Mouse (Mus musculus) liver, embryonic 14.5 days (tissue): ENCODE results near the gene Bsnd.

Experiments used
- CTCF ChIP-seq: IDR thresholded peaks from 2 replicates; pipeline ENCODE4 v1.5.1; 2016; ENCODE audit warnings: antibody characterized with exemption, low read depth, control low read depth
- EP300 ChIP-seq: IDR thresholded peaks from 2 replicates; pipeline ENCODE4 v1.6.1; 2016; ENCODE audit warnings: antibody characterized with exemption, low read depth

DNA sequence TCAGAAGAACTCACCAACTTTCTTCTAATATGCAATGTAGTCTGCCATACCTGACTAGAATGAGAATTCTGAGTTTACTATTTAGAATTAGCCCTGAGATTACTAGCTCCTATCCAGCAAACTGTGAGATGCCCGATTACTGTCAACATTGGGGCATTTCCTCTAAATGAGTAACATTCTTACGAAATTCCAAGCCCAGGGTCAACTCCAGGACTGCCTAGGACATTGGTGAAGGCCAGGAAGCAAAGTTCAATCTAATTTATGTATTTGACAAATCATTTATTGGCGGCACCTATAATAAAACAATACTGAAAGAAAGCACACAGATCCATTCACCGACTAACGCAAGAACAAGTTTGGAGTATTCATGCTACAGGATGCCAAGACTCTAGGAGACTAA lies 47.7 kb upstream of the Bsnd start:
- TF ChIP-seq CTCF = no peak
- TF ChIP-seq EP300 = no peak
